Mouse (Mus musculus) activated CD4-positive, CD25-positive, alpha-beta regulatory T cell, adult 4 months (primary cell): ENCODE results near the gene Zbtb49. TPM values are rescaled to one million over a fixed set of nuclear protein-coding genes. Genes with fewer than 3 reads are reported as not detected.
A peak's percentile ranks its signal among the peaks of the same experiment; 100 is the strongest.

ENCODE experiments used
- ATAC-seq: one replicate; pipeline ENCODE4 v1.8.0; 2017
- polyA plus RNA-seq, 2 experiments: library from polyadenylated mRNA; unstranded; fragments of 100-300 nt; shearing (Covaris generic); gene quantifications; one replicate each; pipeline ENCODE4 v1.2.1; 2017

The Zbtb49 gene
- 10 to 100 TPM; 10.1 to 12.3 TPM for polyA plus RNA-seq

- ATAC-seq: peak; percentile 81
Observed at GRCm38 (mm10) chr5:38220328-38220912, at the start of gene Zbtb49, which contains the start of gene Lyar. Gene Zbtb49 (minus strand): TSS chr5:38220457. Gene Lyar (plus strand): TSS chr5:38220470.

- peak; percentile 82 for ATAC-seq
Observed at GRCm38 (mm10) chr5:38260107-38260682, 39.9 kb upstream of the Zbtb49 start, which contains the start of gene Tmem128. Gene Tmem128 (plus strand): TSS chr5:38260185.

- ATAC-seq: peak; percentile 4
Observed at GRCm38 (mm10) chr5:38259455-38260106, 39.3 kb upstream of the Zbtb49 start.

GRCm38 (mm10) chr5:38258773-38259146 is 38.5 kb upstream of the Zbtb49 start:
- no peak for ATAC-seq

GRCm38 (mm10) chr5:38258034-38258772 is 37.9 kb upstream of the Zbtb49 start:
- no peak for ATAC-seq

- no peak for ATAC-seq
Observed at GRCm38 (mm10) chr5:38256551-38256950, 36.3 kb upstream of the Zbtb49 start.

GRCm38 (mm10) chr5:38255644-38256043 is 35.4 kb upstream of the Zbtb49 start:
- no peak for ATAC-seq

GRCm38 (mm10) chr5:38255195-38255594 is 34.9 kb upstream of the Zbtb49 start:
- peak; percentile 33 for ATAC-seq

GRCm38 (mm10) chr5:38241966-38242365 is 21.7 kb upstream of the Zbtb49 start:
- no peak for ATAC-seq

GRCm38 (mm10) chr5:38241473-38241834 is 21.2 kb upstream of the Zbtb49 start:
- ATAC-seq: no peak

GRCm38 (mm10) chr5:38240727-38241472 is 20.6 kb upstream of the Zbtb49 start:
- ATAC-seq: no peak

- no peak for ATAC-seq
Observed at GRCm38 (mm10) chr5:38236627-38237026, 16.4 kb upstream of the Zbtb49 start.

- ATAC-seq: no peak
Observed at GRCm38 (mm10) chr5:38235422-38235821, 15.2 kb upstream of the Zbtb49 start.

GRCm38 (mm10) chr5:38219771-38220307 is 418 bp downstream of the Zbtb49 start:
- peak; percentile 77 for ATAC-seq

- ATAC-seq: no peak
Observed at GRCm38 (mm10) chr5:38213009-38213408, 7.2 kb downstream of the Zbtb49 start.

GRCm38 (mm10) chr5:38211691-38212090 is 8.6 kb downstream of the Zbtb49 start:
- no peak for ATAC-seq

GRCm38 (mm10) chr5:38208985-38209384 is 11.3 kb downstream of the Zbtb49 start:
- ATAC-seq: no peak

GRCm38 (mm10) chr5:38205303-38205726 is 14.9 kb downstream of the Zbtb49 start:
- no peak for ATAC-seq

- ATAC-seq: no peak
Observed at GRCm38 (mm10) chr5:38199686-38200085, 20.6 kb downstream of the Zbtb49 start.

- ATAC-seq: peak; percentile 46
Observed at GRCm38 (mm10) chr5:38197482-38197823, 22.8 kb downstream of the Zbtb49 start.

GRCm38 (mm10) chr5:38196821-38197481 is 23.3 kb downstream of the Zbtb49 start:
- ATAC-seq: no peak

- no peak for ATAC-seq
Observed at GRCm38 (mm10) chr5:38195941-38196340, 24.3 kb downstream of the Zbtb49 start.
